In the genomic region with DNA sequence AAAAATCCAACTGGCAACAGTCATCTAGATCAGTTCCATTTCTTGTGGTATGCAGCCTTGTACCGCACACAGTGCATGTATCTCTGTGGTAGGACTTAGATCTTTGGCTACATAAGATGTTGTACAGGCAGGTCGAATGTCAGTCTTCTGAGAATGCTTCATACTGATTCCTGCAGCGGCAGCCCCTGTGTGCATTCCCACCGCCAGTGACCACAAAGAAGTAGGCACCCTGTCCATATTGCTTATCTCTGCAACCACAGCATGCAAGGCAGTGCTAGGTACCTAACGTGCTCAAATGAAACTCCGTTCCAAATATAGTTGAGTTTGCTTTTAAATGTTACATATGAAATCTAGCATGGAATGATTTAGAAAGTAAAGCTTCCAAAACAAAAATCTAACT, we compare ENCODE assay signal across 8 mouse cellular contexts. TPM values are rescaled to one million over a fixed set of nuclear protein-coding genes. Genes with fewer than 3 reads are reported as not detected.
DNase-seq lines count a peak whose midpoint lies in the region; ATAC-seq and TF ChIP-seq lines count a peak whose summit lies in the region.

No protein-coding gene starts in this region.

- no peak for TF ChIP-seq EP300 in heart, adult 2 months (IDR thresholded peaks at IDR 0.05; ENCODE audit: insufficient read depth, low read depth, low read length)

- WGBS in heart, adult 2 months = 48% methylated on average over 6 of the region's 6 CpGs
- 82% methylated on average over 6 of the region's 6 CpGs for WGBS in hindbrain, embryonic 11.5 days
- 84% methylated on average over 6 of the region's 6 CpGs for WGBS in midbrain, embryonic 10.5 days

- no peaks in the 10 kb centered on the region for H3K9me3 ChIP-seq in hindbrain, embryonic 11.5 days (ENCODE audit: control insufficient read depth, low read length)
- H3K9me3 ChIP-seq in midbrain, embryonic 10.5 days (replicated peaks) = no peaks in the 10 kb centered on the region; the same call in 1 of the 2 replicates

- H3K4me3 ChIP-seq in heart, adult 2 months = peak overlapping the region; percentile 88
- 0 out of 2 replicates have a peak overlapping the region, but pooled peaks have one; percentile 55 for H3K4me3 ChIP-seq in hindbrain, embryonic 11.5 days (ENCODE audit: low read depth, low read length)
- H3K4me3 ChIP-seq in midbrain, embryonic 10.5 days = peak overlapping the region; percentile 72

- H3K27ac ChIP-seq in heart, adult 2 months = peak overlapping the region; percentile 88
- no peak overlapping the region for H3K27ac ChIP-seq in hindbrain, embryonic 11.5 days (ENCODE audit: low read depth, low read length)
- no peak overlapping the region for H3K27ac ChIP-seq in midbrain, embryonic 10.5 days (replicated peaks)

- DNase-seq in heart, adult 2 months = no peak
- no peak for DNase-seq in heart, adult 8-10 months (ENCODE audit: low spot score)
- DNase-seq in MN1 (ENCODE audit: low spot score) = peak; percentile 13
- DNase-seq in hindbrain, embryonic 11.5 days (ENCODE audit: low spot score) = no peak
- DNase-seq in midbrain, embryonic 10.5 days (ENCODE audit: low spot score) = no peak
- no peak for DNase-seq in thymus, postnatal 4 days
- no peak for DNase-seq in thymus, postnatal 36 days
- no peak for DNase-seq in kidney, adult 9 months

- no peak for TF ChIP-seq POLR2A in heart, adult 2 months (IDR thresholded peaks at IDR 0.05; ENCODE audit: insufficient read depth, low read depth, low read length)

- no peak overlapping the region for H3K4me2 ChIP-seq in hindbrain, embryonic 11.5 days (replicated peaks; ENCODE audit: low read depth, low read length)

- ATAC-seq in hindbrain, embryonic 11.5 days (ENCODE audit: low FRiP score) = no peak

- no peaks in the 10 kb centered on the region for H3K27me3 ChIP-seq in heart, adult 2 months (ENCODE audit: control insufficient read depth, insufficient read depth, low read length)
- no peaks in the 10 kb centered on the region for H3K27me3 ChIP-seq in hindbrain, embryonic 11.5 days (ENCODE audit: control insufficient read depth, insufficient read depth, low read length)
- no peaks in the 10 kb centered on the region for H3K27me3 ChIP-seq in midbrain, embryonic 10.5 days (ENCODE audit: low read depth, poor library complexity, severe bottlenecking)

- no peak overlapping the region for H3K9ac ChIP-seq in heart, adult 2 months (ENCODE audit: low read depth, low read length)
- H3K9ac ChIP-seq in hindbrain, embryonic 11.5 days (ENCODE audit: low read depth, low read length) = no peak overlapping the region

- no peaks in the 10 kb centered on the region for H3K79me2 ChIP-seq in heart, adult 2 months (replicated peaks; ENCODE audit: control insufficient read depth, insufficient read depth, low read length)

- TF ChIP-seq CTCF in heart, adult 2 months (IDR thresholded peaks at IDR 0.05) = no peak

- H3K4me1 ChIP-seq in heart, adult 2 months (ENCODE audit: control insufficient read depth, insufficient read depth, low read length) = peaks cover 4% of the 10 kb centered on the region
- H3K4me1 ChIP-seq in hindbrain, embryonic 11.5 days (replicated peaks; ENCODE audit: control insufficient read depth, insufficient read depth, low read length) = no peaks in the 10 kb centered on the region
- H3K4me1 ChIP-seq in midbrain, embryonic 10.5 days = peaks cover 12% of the 10 kb centered on the region; the same call in 1 of the 2 replicates

- no peaks in the 10 kb centered on the region for H3K36me3 ChIP-seq in heart, adult 2 months (ENCODE audit: control insufficient read depth, insufficient read depth, low read length)
- H3K36me3 ChIP-seq in hindbrain, embryonic 11.5 days (ENCODE audit: control insufficient read depth, insufficient read depth, low read length) = no peaks in the 10 kb centered on the region
- H3K36me3 ChIP-seq in midbrain, embryonic 10.5 days = peaks cover 11% of the 10 kb centered on the region; the same call in 1 of the 2 replicates

- intact Hi-C loops in heart, adult 2 months (cut with DNase I) = loop anchor here (5.0 kb wide), 3 partner anchors 39 to 326 kb away; partner anchors contain the start of genes Baz2b and March7

RNA-seq across cellular contexts. Expression of gene Wdsub1, which starts 1.0 kb away (rescaled TPM):
- total RNA-seq in heart, adult 2 months (2021) = 10 to 100 TPM; 21.4 to 22.1 TPM
- polyA plus RNA-seq in heart, adult 2 months (2012; rRNA removed) = 47.7 and 65.8 TPM in 2 replicates
- total RNA-seq in heart, adult 8-10 months (2022) = 10 to 100 TPM; 20.4 to 25.5 (median 23.9) TPM
- 20.0 and 21.9 TPM in 2 replicates for polyA plus RNA-seq in hindbrain, embryonic 11.5 days (2014; fragmentation: Nextera tagmentation; extraction: Ambion mirVana)
- polyA plus RNA-seq in midbrain, embryonic 10.5 days (2016; fragmentation: Nextera tagmentation; extraction: Ambion mirVana) = 18.6 and 25.3 TPM in 2 replicates
